In genomic region chr4:55350219-55350931, GRCm38 (mm10) we compare ENCODE assay signal across 8 mouse cellular contexts. TPM values are rescaled to one million over a fixed set of nuclear protein-coding genes. Genes with fewer than 3 reads are reported as not detected.
DNase-seq lines count a peak whose midpoint lies in the region; ATAC-seq and TF ChIP-seq lines count a peak whose summit lies in the region.

No protein-coding gene starts in this region.

- H3K4me1 ChIP-seq in intestine, postnatal 0 days (replicated peaks; ENCODE audit: control insufficient read depth, insufficient read depth, low read length) = no peaks in the 10 kb centered on the region; the same call in 1 of the 2 replicates
- H3K4me1 ChIP-seq in liver, embryonic 15.5 days (replicated peaks) = peaks cover 46% of the 10 kb centered on the region
- H3K4me1 ChIP-seq in testis, adult 2 months (ENCODE audit: control insufficient read depth, insufficient read depth, low read length) = peaks cover 8% of the 10 kb centered on the region

- H3K27me3 ChIP-seq in intestine, postnatal 0 days (replicated peaks; ENCODE audit: control insufficient read depth, insufficient read depth, low read length) = no peaks in the 10 kb centered on the region
- no peaks in the 10 kb centered on the region for H3K27me3 ChIP-seq in liver, embryonic 15.5 days
- H3K27me3 ChIP-seq in testis, adult 2 months (ENCODE audit: control insufficient read depth, insufficient read depth, low read length) = no peaks in the 10 kb centered on the region

- no peak for TF ChIP-seq CTCF in brain, embryonic 14.5 days (IDR thresholded peaks at IDR 0.05; ENCODE audit: borderline replicate concordance, extremely low read depth, insufficient read depth, insufficient read length)
- TF ChIP-seq CTCF in intestine, postnatal 0 days (IDR thresholded peaks at IDR 0.05; ENCODE audit: low read depth) = no peak
- no peak for TF ChIP-seq CTCF in testis, adult 2 months (IDR thresholded peaks at IDR 0.05; ENCODE audit: control insufficient read depth, insufficient read depth, insufficient replicate concordance, low read depth, low read length)

- peak overlapping the region; percentile 76 for H3K4me2 ChIP-seq in intestine, postnatal 0 days (replicated peaks; ENCODE audit: low read depth)
- H3K4me2 ChIP-seq in liver, embryonic 15.5 days = peak overlapping the region; percentile 85

- ATAC-seq in intestine, postnatal 0 days = peak; percentile 43
- peak; percentile 7 for ATAC-seq in liver, embryonic 15.5 days (ENCODE audit: insufficient read depth)

- no peaks in the 10 kb centered on the region for H3K36me3 ChIP-seq in intestine, postnatal 0 days (ENCODE audit: control insufficient read depth, insufficient read depth)
- no peaks in the 10 kb centered on the region for H3K36me3 ChIP-seq in liver, embryonic 15.5 days (replicated peaks)
- no peaks in the 10 kb centered on the region for H3K36me3 ChIP-seq in testis, adult 2 months (ENCODE audit: control insufficient read depth, insufficient read depth, low read length)

- WGBS in intestine, postnatal 0 days = 0% methylated on average over 65 of the region's 66 CpGs
- under 1% methylated on average over 63 of the region's 66 CpGs for WGBS in liver, embryonic 15.5 days (ENCODE audit: insufficient replicate concordance)

- peak overlapping the region; percentile 92 for H3K9ac ChIP-seq in intestine, postnatal 0 days (ENCODE audit: low read depth, low read length)
- H3K9ac ChIP-seq in liver, embryonic 15.5 days = peak overlapping the region; percentile 98

- TF ChIP-seq POLR2A in brain, embryonic 14.5 days (IDR thresholded peaks at IDR 0.05; ENCODE audit: borderline replicate concordance, extremely low read depth, insufficient read depth, insufficient read length, poor library complexity, severe bottlenecking) = no peak
- no peak for TF ChIP-seq POLR2A in testis, adult 2 months (IDR thresholded peaks at IDR 0.05; ENCODE audit: control insufficient read depth, low read depth, low read length)

- H3K27ac ChIP-seq in intestine, postnatal 0 days (ENCODE audit: low read depth, low read length) = peak overlapping the region; percentile 83
- peak overlapping the region; percentile 90 for H3K27ac ChIP-seq in liver, embryonic 15.5 days (replicated peaks)
- peak overlapping the region; percentile 78 for H3K27ac ChIP-seq in testis, adult 2 months (ENCODE audit: control insufficient read depth, insufficient read depth, low read depth, low read length)

- H3K9me3 ChIP-seq in intestine, postnatal 0 days (ENCODE audit: control insufficient read depth) = no peaks in the 10 kb centered on the region
- no peaks in the 10 kb centered on the region for H3K9me3 ChIP-seq in liver, embryonic 15.5 days (replicated peaks)

- peak; percentile 41 to 60 for DNase-seq in layer of hippocampus, postnatal 10 days (ENCODE audit: low spot score in 2 of 2)
- no peak for DNase-seq in layer of hippocampus, adult 11-12 months (ENCODE audit: low spot score)
- peak; percentile 59 for DNase-seq in brain, embryonic 14.5 days (ENCODE audit: low read depth)
- DNase-seq in gastrocnemius, adult 18-20 months (ENCODE audit: low spot score) = peak; percentile 39
- peak; percentile 28 to 55 for DNase-seq in natural killer cell, adult 2 months (ENCODE audit: low spot score in 2 of 2)

- H3K4me3 ChIP-seq in intestine, postnatal 0 days (ENCODE audit: low read depth, low read length) = peak overlapping the region; percentile 97
- H3K4me3 ChIP-seq in liver, embryonic 15.5 days (replicated peaks) = peak overlapping the region; percentile 98
- peak overlapping the region; percentile 94 for H3K4me3 ChIP-seq in testis, adult 2 months (ENCODE audit: control insufficient read depth, low read depth, low read length)

RNA-seq across cellular contexts. Expression of gene Rad23b, which starts 0.5 kb away (rescaled TPM):
- 100 to 1,000 TPM; 203 to 211 TPM for total RNA-seq in layer of hippocampus, postnatal 10 days (2021)
- polyA plus RNA-seq in brain, embryonic 14.5 days (2012; rRNA removed) = 230 and 250 TPM in 2 replicates
- 100 to 1,000 TPM; 116 to 126 TPM for total RNA-seq in gastrocnemius, adult 18-20 months (2021)
- polyA plus RNA-seq in intestine, postnatal 0 days (2015; fragmentation: Nextera tagmentation; extraction: Ambion mirVana) = 52.1 and 53.4 TPM in 2 replicates
- polyA plus RNA-seq in liver, embryonic 15.5 days (2015; fragmentation: Nextera tagmentation; extraction: Ambion mirVana) = 33.5 and 36.6 TPM in 2 replicates
- polyA plus RNA-seq in testis, adult 2 months (2012; rRNA removed) = 400 and 416 TPM in 2 replicates
